Mouse (Mus musculus): ENCODE results near the gene Dnah6. TPM values are rescaled to one million over a fixed set of nuclear protein-coding genes. Genes with fewer than 3 reads are reported as not detected.

Gene Dnah6
- 0.02 TPM in 2 replicates for polyA plus RNA-seq (2016; fragmentation: Nextera tagmentation; extraction: Ambion mirVana)

- Histone ChIP-seq H3K27ac (no peak within 1 kb of the TSS), H3K4me2 (peak within 1 kb of the TSS; percentile 70), H3K4me3 (peak within 1 kb of the TSS; percentile 51), H3K36me3 (no peaks in the 10 kb centered on the region), H3K9me3 (replicated peaks) (no peaks in the 10 kb centered on the region), H3K4me1 (peaks cover 13% of the 10 kb centered on the region; the same call in 1 of the 2 replicates), H3K9ac (peak within 1 kb of the TSS; percentile 35), H3K27me3 (replicated peaks) (no peaks in the 10 kb centered on the region)
- 35% methylated on average over 25 of the region's 25 CpGs for WGBS (ENCODE audit: insufficient replicate concordance)
- peak; percentile 93 for ATAC-seq
These were observed at the start of gene Dnah6 for GRCm38 (mm10) chr6:73221189-73221957. Gene Dnah6 (minus strand): TSS chr6:73221651.

- H3K9me3 ChIP-seq (replicated peaks) = no peaks in the 10 kb centered on the region
- H3K27ac ChIP-seq = no peak overlapping the region
- WGBS (ENCODE audit: insufficient replicate concordance) = 92% methylated on average over 3 of the region's 3 CpGs
- no peaks in the 10 kb centered on the region for H3K4me1 ChIP-seq
- no peak for ATAC-seq
- H3K4me2 ChIP-seq = no peak overlapping the region
- no peaks in the 10 kb centered on the region for H3K27me3 ChIP-seq (replicated peaks)
- peaks cover 90% of the 10 kb centered on the region for H3K36me3 ChIP-seq
- H3K9ac ChIP-seq = no peak overlapping the region
- H3K4me3 ChIP-seq = no peak overlapping the region
These were observed 47.9 kb upstream of the Dnah6 start for GRCm38 (mm10) chr6:73269374-73269773.

GRCm38 (mm10) chr6:73267738-73268311 is 46.4 kb upstream of the Dnah6 start:
- Histone ChIP-seq H3K36me3 (peaks cover 95% of the 10 kb centered on the region), H3K27me3 (replicated peaks) (no peaks in the 10 kb centered on the region), H3K9me3 (replicated peaks) (no peaks in the 10 kb centered on the region), H3K4me1 (no peaks in the 10 kb centered on the region), H3K4me3 (no peak overlapping the region), H3K27ac (no peak overlapping the region), H3K9ac (no peak overlapping the region), H3K4me2 (no peak overlapping the region)
- 78% methylated on average over 8 of the region's 8 CpGs for WGBS (ENCODE audit: insufficient replicate concordance)
- no peak for ATAC-seq

GRCm38 (mm10) chr6:73264801-73265200 is 43.4 kb upstream of the Dnah6 start:
- Histone ChIP-seq H3K4me1 (no peaks in the 10 kb centered on the region), H3K4me3 (no peak overlapping the region), H3K4me2 (no peak overlapping the region), H3K27ac (no peak overlapping the region), H3K9me3 (replicated peaks) (no peaks in the 10 kb centered on the region), H3K27me3 (replicated peaks) (no peaks in the 10 kb centered on the region), H3K9ac (no peak overlapping the region), H3K36me3 (peaks cover 91% of the 10 kb centered on the region)
- WGBS (ENCODE audit: insufficient replicate concordance) = 80% methylated on average over 2 of the region's 2 CpGs
- no peak for ATAC-seq

GRCm38 (mm10) chr6:73260110-73260509 is 38.7 kb upstream of the Dnah6 start:
- no peaks in the 10 kb centered on the region for H3K27me3 ChIP-seq (replicated peaks)
- H3K4me1 ChIP-seq = peaks cover 1% of the 10 kb centered on the region
- H3K9ac ChIP-seq = no peak overlapping the region
- ATAC-seq = no peak
- no peak overlapping the region for H3K4me3 ChIP-seq
- peaks cover 84% of the 10 kb centered on the region for H3K36me3 ChIP-seq
- no peak overlapping the region for H3K27ac ChIP-seq
- 92% methylated on average over 6 of the region's 6 CpGs for WGBS (ENCODE audit: insufficient replicate concordance)
- no peak overlapping the region for H3K4me2 ChIP-seq
- H3K9me3 ChIP-seq (replicated peaks) = no peaks in the 10 kb centered on the region

GRCm38 (mm10) chr6:73257068-73257467 is 35.6 kb upstream of the Dnah6 start:
- H3K4me3 ChIP-seq = no peak overlapping the region
- H3K27me3 ChIP-seq (replicated peaks) = no peaks in the 10 kb centered on the region
- H3K9ac ChIP-seq = no peak overlapping the region
- H3K27ac ChIP-seq = no peak overlapping the region
- H3K4me2 ChIP-seq = no peak overlapping the region
- H3K9me3 ChIP-seq (replicated peaks) = no peaks in the 10 kb centered on the region
- 90% methylated on average over 7 of the region's 7 CpGs for WGBS (ENCODE audit: insufficient replicate concordance)
- peaks cover 56% of the 10 kb centered on the region for H3K36me3 ChIP-seq
- no peak for ATAC-seq
- peaks cover 32% of the 10 kb centered on the region for H3K4me1 ChIP-seq

GRCm38 (mm10) chr6:73254307-73255228 is 33.1 kb upstream of the Dnah6 start:
- Histone ChIP-seq H3K4me1 (peaks cover 43% of the 10 kb centered on the region), H3K4me2 (no peak overlapping the region), H3K36me3 (peaks cover 37% of the 10 kb centered on the region), H3K27ac (0 out of 2 replicates have a peak overlapping the region, but pooled peaks have one; percentile 1), H3K27me3 (replicated peaks) (no peaks in the 10 kb centered on the region), H3K9ac (no peak overlapping the region), H3K9me3 (replicated peaks) (no peaks in the 10 kb centered on the region), H3K4me3 (no peak overlapping the region)
- WGBS (ENCODE audit: insufficient replicate concordance) = 63% methylated on average over 9 of the region's 9 CpGs
- no peak; the same call in 1 of the 2 replicates for ATAC-seq

GRCm38 (mm10) chr6:73253584-73253983 is 32.1 kb upstream of the Dnah6 start:
- WGBS (ENCODE audit: insufficient replicate concordance) = 61% methylated on average over 4 of the region's 4 CpGs
- Histone ChIP-seq H3K36me3 (peaks cover 27% of the 10 kb centered on the region), H3K4me1 (peaks cover 50% of the 10 kb centered on the region), H3K9me3 (replicated peaks) (no peaks in the 10 kb centered on the region), H3K9ac (no peak overlapping the region), H3K27ac (no peak overlapping the region), H3K4me3 (no peak overlapping the region), H3K4me2 (no peak overlapping the region), H3K27me3 (replicated peaks) (no peaks in the 10 kb centered on the region)
- no peak for ATAC-seq

- no peaks in the 10 kb centered on the region for H3K9me3 ChIP-seq (replicated peaks)
- no peak overlapping the region for H3K27ac ChIP-seq
- no peak overlapping the region for H3K9ac ChIP-seq
- no peak overlapping the region for H3K4me2 ChIP-seq
- H3K4me1 ChIP-seq = peaks cover 50% of the 10 kb centered on the region
- 86% methylated on average over 2 of the region's 2 CpGs for WGBS (ENCODE audit: insufficient replicate concordance)
- no peak for ATAC-seq
- H3K4me3 ChIP-seq = no peak overlapping the region
- H3K27me3 ChIP-seq (replicated peaks) = no peaks in the 10 kb centered on the region
- H3K36me3 ChIP-seq = peaks cover 22% of the 10 kb centered on the region
These were observed 31.6 kb upstream of the Dnah6 start for GRCm38 (mm10) chr6:73253006-73253405.

- Histone ChIP-seq H3K27ac (no peak overlapping the region), H3K9ac (no peak overlapping the region), H3K4me2 (no peak overlapping the region), H3K4me1 (peaks cover 50% of the 10 kb centered on the region), H3K4me3 (no peak overlapping the region), H3K36me3 (peaks cover 16% of the 10 kb centered on the region), H3K27me3 (replicated peaks) (no peaks in the 10 kb centered on the region), H3K9me3 (replicated peaks) (no peaks in the 10 kb centered on the region)
- ATAC-seq = no peak
These were observed 30.9 kb upstream of the Dnah6 start for GRCm38 (mm10) chr6:73252396-73252795.

GRCm38 (mm10) chr6:73251336-73251735 is 29.9 kb upstream of the Dnah6 start:
- no peak for ATAC-seq
- Histone ChIP-seq H3K4me3 (no peak overlapping the region), H3K9ac (no peak overlapping the region), H3K36me3 (peaks cover 5% of the 10 kb centered on the region), H3K27me3 (replicated peaks) (no peaks in the 10 kb centered on the region), H3K4me1 (peaks cover 50% of the 10 kb centered on the region), H3K27ac (no peak overlapping the region), H3K9me3 (replicated peaks) (no peaks in the 10 kb centered on the region), H3K4me2 (no peak overlapping the region)
- 87% methylated on average over 11 of the region's 11 CpGs for WGBS (ENCODE audit: insufficient replicate concordance)

- H3K4me2 ChIP-seq = peak overlapping the region; percentile 81
- WGBS (ENCODE audit: insufficient replicate concordance) = 72% methylated on average over 4 of the region's 4 CpGs
- H3K36me3 ChIP-seq = peaks cover 3% of the 10 kb centered on the region; the same call in 1 of the 2 replicates
- no peaks in the 10 kb centered on the region for H3K27me3 ChIP-seq (replicated peaks)
- ATAC-seq = no peak
- H3K9ac ChIP-seq = no peak overlapping the region
- no peak overlapping the region for H3K27ac ChIP-seq
- H3K9me3 ChIP-seq (replicated peaks) = no peaks in the 10 kb centered on the region
- H3K4me3 ChIP-seq = peak overlapping the region; percentile 87
- peaks cover 46% of the 10 kb centered on the region for H3K4me1 ChIP-seq
These were observed 28.4 kb upstream of the Dnah6 start for GRCm38 (mm10) chr6:73249851-73250250.
